Mouse (Mus musculus) spleen, adult 18-20 months (tissue): ENCODE results near the gene Tppp.
"Not testable (repeated sequence)": the region's sequence is repeated elsewhere in the genome, so short reads cannot be mapped to it uniquely, and the experiment has no call there.

Experiments used
- DNase-seq, 2 experiments: peaks; one replicate each; pipeline ENCODE4 v3.0.0; 2022; ENCODE audit warnings: mixed read lengths in 2 of 2

Tppp gene

GRCm38 (mm10) chr13:74008948-74009718 lies at the start of gene Tppp:
Gene Tppp, plus strand, starts transcription at chr13:74009407.
- peak; percentile 77 to 84 for DNase-seq

GRCm38 (mm10) chr13:73960117-73960652 lies 49.0 kb upstream of the Tppp start:
- no peak for DNase-seq

GRCm38 (mm10) chr13:73961177-73961576 lies 48.0 kb upstream of the Tppp start:
- no peak for DNase-seq

- no peak for DNase-seq
Measured at GRCm38 (mm10) chr13:73963551-73963950, 45.7 kb upstream of the Tppp start, which contains the start of gene Zdhhc11. Gene Zdhhc11, plus strand, starts transcription at chr13:73963851.

- DNase-seq, result peak in 1 of 2 experiments; percentile 15
Measured at GRCm38 (mm10) chr13:73970545-73971448, 38.4 kb upstream of the Tppp start.

- no peak for DNase-seq
Measured at GRCm38 (mm10) chr13:73974523-73974922, 34.7 kb upstream of the Tppp start.

- DNase-seq, result no peak
Measured at GRCm38 (mm10) chr13:73976935-73977334, 32.3 kb upstream of the Tppp start.

- no peak for DNase-seq
Measured at GRCm38 (mm10) chr13:73990325-73990724, 18.9 kb upstream of the Tppp start.

- no peak for DNase-seq
Measured at GRCm38 (mm10) chr13:73990761-73991160, 18.4 kb upstream of the Tppp start.

- DNase-seq, result no peak
Measured at GRCm38 (mm10) chr13:73991267-73991666, 17.9 kb upstream of the Tppp start.

- DNase-seq, result no peak
Measured at GRCm38 (mm10) chr13:73996456-73996855, 12.8 kb upstream of the Tppp start.

GRCm38 (mm10) chr13:74000519-74000918 lies 8.7 kb upstream of the Tppp start:
- no peak for DNase-seq

- DNase-seq, result no peak
Measured at GRCm38 (mm10) chr13:74000961-74001360, 8.2 kb upstream of the Tppp start.

GRCm38 (mm10) chr13:74001492-74001891 lies 7.7 kb upstream of the Tppp start:
- DNase-seq, result no peak

GRCm38 (mm10) chr13:74006881-74007280 lies 2.3 kb upstream of the Tppp start:
- not testable (repeated sequence) for DNase-seq

- not testable (repeated sequence) for DNase-seq
Measured at GRCm38 (mm10) chr13:74008216-74008615, 991 bp upstream of the Tppp start.

- peak; percentile 18 to 21 for DNase-seq
Measured at GRCm38 (mm10) chr13:74009791-74010614, 796 bp downstream of the Tppp start.

- DNase-seq, result no peak
Measured at GRCm38 (mm10) chr13:74010678-74011077, 1.5 kb downstream of the Tppp start.

GRCm38 (mm10) chr13:74015908-74016307 lies 6.7 kb downstream of the Tppp start:
- DNase-seq, result no peak

- no peak for DNase-seq
Measured at GRCm38 (mm10) chr13:74017426-74017825, 8.2 kb downstream of the Tppp start.

- not testable (repeated sequence) for DNase-seq
Measured at GRCm38 (mm10) chr13:74019006-74019405, 9.8 kb downstream of the Tppp start.
